Mouse (Mus musculus) heart, adult 18-20 months (tissue): Measurements from ENCODE around the gene Fhl1. TPM values are rescaled to one million over a fixed set of nuclear protein-coding genes. Genes with fewer than 3 reads are reported as not detected.
A peak's percentile ranks its signal among the peaks of the same experiment; 100 is the strongest.

ENCODE experiments used
- DNase-seq, 2 experiments: peaks; one replicate each; pipeline ENCODE4 v3.0.0; 2021 to 2022; ENCODE audit warnings: mixed read lengths in 1 of 2
- long read RNA-seq, 2 experiments: library from polyadenylated mRNA; stranded (forward); transcript quantifications; one replicate each; pipeline ENCODE4 v2.0.0; 2021
- total RNA-seq, 2 experiments: library from RNA; stranded (reverse); gene quantifications; 2 replicates each; pipeline ENCODE4 v1.2.3; 2021

Gene Fhl1
- 100 to 1,000 TPM; 118 to 138 TPM for total RNA-seq
- long read RNA-seq, experiment 1, transcript Fhl1-201 (7 exons, 2,356 nt) = major isoform, 10 of 52 reads
- long read RNA-seq, experiment 1, partial matches to known transcripts = 5 of 52 reads
- long read RNA-seq, experiment 1, other reads (novel, unspliced or antisense) = 32 of 52 reads
- long read RNA-seq, experiment 2, partial matches to known transcripts = 2 of 11 reads
- long read RNA-seq, experiment 2, other reads (novel, unspliced or antisense) = 6 of 11 reads

DNA sequence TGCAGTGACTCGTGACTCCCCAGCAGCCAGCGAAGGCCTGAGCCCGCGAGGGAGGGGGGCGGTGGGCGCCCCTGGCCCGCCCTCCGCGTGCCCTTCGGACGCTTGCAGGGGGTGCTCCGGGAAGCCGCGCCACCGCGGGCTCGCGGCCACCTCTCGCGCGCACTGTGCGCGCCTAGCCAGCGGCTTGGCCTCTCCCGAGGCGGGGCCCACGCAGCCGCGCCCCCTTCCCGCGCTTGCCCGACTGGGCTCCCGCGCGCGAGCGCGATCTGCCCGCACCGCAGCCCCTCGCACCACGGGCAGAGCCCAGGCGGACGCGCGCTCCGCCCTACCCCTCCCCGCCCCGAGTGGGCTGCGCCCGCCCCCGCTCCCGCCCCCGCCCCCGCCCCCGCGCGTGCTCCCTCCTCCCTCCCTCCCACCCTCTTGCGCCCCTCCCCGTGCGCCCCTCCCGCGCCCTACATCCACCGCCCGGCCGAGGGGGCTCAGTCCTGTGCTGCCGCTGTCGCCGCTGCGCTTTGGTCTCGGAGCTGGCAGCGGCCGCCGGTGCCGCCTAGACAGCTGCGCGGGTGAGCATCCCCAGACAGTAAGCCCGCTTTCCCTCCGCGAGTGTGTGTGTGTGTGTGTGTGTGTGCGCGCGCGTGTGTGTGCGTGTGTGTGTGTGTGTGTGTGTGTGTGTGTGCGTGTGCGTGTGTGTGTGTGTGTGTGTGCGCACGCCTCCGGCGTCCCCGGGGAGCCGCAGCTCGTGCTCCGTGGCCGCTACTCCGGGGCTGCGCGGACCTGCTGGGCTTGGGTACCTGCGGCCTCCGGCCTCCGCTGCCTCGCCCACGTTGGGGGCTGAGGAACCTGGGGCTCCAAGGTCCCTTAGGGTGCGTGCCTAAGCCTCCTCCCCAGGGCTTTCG lies at the start of gene Fhl1:
Gene Fhl1, plus strand, starts transcription at position 482 of the 896 bp plus-strand sequence.
- peak; percentile 70 to 80 for DNase-seq

DNA sequence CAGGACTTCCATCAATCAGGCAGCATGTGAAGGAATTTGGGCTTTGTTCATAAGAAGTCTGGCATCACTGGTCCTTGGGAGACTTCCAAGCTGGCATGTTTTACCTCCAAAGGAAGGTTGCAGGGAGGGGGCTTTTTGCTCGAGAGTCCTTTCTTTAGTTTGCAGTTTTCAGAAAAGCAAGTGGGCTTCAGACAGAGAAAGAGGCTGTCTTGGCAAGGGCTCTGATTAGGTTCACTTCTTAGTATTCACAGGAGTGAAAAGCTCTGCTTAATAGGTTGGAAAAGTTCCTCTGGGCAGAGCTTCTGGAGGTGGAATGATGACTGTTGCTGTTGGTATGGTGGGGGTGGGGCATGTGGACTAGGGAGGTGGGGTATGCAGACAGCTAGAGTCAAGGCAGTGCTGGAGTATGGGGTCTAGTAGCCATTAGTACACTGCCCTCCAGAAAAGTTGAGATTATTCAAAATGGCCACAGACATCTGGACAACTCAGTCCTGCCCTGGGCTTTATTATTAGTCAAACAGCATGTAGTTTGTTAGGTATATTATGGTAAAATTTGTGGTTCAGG lies 49.3 kb upstream of the Fhl1 start:
- no peak for DNase-seq

DNA sequence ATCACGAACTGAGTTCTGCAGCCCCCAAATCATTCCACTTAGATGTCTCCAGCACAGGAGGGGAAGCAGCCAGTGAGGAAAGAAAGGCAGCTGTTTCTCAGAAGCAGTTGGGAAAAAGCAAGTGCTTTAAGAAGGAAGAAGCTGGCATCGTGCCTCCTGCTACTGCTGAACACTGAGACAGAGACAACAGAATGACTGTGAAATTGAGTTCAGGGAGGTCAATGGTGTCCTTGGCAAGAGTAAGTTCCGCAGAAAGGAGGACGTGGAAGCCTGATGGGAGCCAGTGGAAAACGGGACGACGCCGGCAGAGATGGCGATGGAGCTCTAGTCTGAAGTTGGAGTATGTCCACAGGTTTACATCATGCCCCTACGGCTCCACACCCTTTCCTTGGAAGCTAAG lies 48.1 kb upstream of the Fhl1 start:
- DNase-seq = peak; percentile 36 to 49

DNA sequence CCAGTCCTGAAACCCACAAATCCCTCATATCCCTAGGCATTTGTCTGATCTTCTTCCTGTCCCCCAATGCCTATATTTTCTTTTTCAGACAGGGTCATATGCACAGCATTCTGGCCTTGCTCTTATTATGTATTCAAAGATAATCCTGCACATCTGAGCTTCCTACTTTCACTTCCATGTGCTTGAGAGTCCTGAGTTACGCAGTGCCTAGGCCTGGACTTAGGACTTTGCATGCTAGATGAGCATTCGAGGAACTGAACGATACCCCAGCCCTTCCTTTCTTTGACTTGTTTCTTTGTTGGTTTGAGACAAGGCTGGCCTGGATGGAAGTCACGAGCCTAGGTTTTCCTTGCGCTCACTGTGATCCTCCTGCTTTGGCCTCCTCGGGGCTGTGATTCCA lies 39.0 kb upstream of the Fhl1 start:
- no peak for DNase-seq

DNA sequence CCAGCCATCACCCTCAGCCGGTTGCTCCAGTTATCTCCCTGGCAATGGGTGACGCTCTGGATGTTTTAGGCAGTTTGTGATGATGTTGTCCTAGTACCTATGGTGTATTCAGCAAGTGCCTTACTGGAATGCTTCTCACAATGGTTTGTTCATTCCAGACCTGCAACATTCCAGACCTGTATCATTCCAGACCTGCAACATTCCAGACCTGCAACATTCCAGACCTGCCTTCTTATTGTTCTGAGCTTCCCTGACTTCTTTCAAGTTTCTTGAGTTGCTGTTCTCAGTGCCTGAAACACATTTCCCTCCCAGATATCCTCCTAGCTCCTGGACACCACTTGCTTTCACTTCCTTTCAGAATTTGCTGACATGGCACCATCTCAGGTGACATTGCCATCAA lies 37.0 kb upstream of the Fhl1 start:
- no peak for DNase-seq

DNA sequence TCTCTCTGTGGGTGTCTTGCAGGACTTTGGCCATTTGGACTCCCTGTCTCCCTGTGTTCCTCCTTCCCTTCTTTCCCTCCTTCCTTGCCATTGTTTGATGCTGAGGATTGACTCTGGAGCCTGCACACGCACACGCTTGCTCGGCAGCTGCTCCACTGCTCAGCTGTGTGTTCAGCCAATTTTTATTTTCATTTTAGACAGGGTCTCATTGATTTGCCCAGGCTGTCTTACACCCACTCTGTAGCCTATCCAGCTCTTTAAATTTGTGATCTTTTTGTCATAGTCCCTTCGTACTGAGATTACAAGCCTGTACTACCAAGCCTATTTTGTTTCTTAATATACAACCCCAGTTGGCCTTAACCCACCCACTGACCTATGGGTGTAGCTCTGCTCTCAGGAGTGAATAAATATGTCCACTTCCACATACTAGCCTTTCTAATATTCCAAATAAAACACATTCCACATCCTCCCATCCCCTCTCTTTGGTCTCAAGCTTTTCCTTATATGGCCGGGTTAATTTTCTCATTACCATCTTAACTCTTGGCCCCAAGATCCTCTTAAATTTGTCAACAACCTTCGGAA lies 34.3 kb upstream of the Fhl1 start:
- no peak for DNase-seq

DNA sequence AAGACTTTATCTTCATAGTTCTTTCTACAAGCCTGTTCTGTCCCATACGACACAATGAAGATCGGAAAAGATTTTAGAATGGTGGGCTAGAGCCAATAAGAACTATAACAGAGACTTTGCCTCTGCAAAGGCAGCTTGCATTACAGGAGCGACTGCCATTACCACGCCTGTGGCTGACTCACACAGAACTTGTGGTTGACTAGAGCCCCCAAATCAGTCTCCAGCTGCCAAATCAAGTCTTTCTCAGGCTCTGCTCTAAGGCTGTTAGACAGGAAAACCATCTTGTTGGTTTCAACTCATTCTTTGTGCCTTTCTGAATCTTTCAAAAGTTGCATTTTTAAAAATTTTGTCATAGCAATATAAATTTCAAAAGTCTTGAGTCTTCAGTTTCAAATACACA lies 33.7 kb upstream of the Fhl1 start:
- no peak for DNase-seq

DNA sequence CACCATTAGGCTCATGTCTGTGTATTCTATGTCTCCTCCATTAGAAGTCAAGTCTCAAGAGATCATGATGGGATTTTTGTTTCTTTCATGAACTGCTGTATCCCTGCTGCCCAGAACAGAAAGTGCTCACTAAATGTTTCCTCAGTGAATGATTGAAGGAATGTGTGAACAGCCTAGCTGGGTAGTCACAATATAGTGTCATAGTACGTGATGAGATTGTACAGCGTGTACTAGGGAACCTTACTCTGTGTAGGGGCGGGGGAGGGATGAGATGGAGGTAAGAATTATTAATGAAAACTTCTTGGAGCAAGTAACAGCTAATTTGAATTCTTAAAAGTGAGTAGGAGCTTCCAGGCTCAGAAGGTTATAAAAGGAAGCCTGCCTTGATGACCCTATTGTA lies 30.3 kb upstream of the Fhl1 start:
- DNase-seq = no peak

DNA sequence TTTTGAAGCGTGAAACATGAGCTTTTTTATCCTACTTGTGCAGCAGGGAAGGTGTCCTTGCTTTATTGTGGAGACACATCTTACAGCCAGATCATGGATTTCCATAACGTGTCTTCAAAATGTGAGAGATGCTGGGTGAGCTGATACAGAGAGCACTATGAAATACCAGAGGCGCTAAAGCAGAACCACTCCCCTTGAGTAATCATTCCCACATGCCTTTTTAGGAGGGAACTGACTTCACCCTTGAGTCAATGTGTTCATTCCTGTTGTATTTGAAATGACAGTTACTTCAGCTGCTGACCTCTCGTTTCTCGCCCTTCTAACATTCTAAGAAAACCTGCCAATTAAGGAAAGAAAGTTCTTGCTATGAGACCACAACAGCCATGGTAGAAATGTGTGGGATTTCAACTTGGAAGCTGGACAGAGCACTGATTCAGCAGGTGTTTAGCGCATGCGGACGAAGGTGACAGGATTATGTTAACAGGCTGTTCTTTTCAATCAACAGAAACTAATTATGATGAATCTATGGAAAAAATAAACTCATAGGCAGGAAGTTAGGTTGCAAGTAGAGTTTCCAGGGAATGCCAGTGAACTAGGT lies 27.5 kb upstream of the Fhl1 start:
- DNase-seq = no peak

DNA sequence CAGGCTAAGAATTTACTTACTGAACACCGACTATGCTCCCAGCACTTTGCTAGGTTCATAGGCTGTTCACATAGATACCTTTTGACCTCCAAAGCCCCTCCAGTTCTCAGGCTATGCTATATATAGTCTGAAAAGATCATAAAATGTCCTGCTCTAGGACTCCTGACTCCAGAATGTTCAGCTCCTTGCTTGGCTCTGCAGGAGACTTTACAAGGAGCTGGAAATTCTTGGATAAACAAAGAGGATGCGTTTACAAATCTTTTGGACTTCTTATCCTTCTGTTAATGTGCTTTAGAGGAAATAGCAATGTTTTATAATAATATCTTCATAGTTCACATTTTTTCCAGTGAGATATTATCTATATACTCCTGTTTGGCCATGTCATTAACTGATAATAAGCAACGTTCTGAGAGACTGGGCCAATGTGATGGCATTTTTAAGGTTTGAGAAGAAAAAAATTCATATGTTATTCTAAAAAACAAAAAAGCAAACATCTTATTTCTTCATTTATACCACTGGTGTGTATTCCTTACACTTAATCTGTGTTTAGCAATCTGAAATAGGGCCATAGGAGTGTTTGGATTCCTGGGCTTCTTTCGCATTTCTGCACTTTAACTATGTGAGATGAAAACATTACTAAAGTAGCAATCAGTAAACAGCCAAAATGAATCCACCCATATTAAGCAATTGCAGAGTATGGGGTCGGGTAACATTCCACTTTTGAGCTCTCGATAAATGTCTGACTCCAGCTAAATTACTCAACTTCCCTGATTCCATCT lies 22.8 kb upstream of the Fhl1 start:
- DNase-seq = no peak

DNA sequence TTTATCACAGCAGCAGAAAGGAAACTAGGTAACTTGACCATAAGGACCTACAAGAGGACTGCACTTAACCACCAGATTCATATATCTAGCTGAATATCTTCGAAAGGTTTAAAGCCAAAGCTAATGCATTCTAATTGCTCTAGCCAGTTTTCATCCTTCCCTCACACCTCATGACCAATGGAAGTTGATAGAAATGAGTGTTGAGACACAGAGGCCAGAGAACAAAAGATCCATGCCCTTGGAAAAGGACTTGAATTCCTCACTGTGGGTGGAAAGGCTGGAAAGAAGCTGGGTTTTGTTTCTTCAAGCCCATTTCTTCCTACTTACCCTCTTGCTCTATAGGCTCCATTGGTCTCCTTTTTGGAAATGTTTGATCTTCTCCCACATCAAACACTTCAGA lies 21.1 kb upstream of the Fhl1 start:
- no peak for DNase-seq

DNA sequence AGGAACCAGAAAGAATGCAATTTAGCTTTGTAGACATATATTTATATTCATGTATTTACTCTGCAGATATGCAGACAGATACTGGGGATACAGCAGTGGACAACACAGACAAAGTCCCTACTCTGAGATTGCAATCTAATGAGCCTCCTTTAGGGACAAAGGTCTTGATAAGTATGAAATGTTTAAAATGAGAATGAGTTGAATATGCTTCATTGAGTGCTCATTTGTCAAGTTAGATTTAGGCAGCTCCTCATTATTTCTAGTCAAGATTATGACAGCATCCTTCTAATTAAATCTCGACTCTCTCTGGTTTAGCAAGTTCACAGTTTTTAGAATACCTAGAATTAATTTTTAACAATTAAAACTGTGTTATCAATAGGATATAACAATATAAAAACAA lies 18.9 kb upstream of the Fhl1 start:
- DNase-seq = no peak

DNA sequence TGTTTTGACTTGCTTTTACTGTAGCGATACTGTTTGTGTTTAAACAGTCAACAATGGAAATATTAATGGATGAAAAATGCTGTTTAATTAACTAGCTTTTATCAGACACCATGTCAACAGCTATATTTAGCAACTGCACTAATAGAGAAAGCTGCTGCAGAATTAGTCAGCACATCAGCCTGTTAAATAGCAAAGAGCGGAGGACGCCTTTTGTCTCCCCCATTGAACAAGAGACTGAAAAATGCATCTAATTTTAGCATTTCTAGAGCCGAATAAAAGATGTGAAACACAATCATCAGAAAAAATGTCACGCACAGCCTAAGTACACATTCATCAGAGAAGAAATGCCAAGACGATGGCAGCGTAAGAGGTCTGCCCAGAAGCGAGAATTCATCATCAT lies 9.0 kb upstream of the Fhl1 start:
- no peak for DNase-seq

DNA sequence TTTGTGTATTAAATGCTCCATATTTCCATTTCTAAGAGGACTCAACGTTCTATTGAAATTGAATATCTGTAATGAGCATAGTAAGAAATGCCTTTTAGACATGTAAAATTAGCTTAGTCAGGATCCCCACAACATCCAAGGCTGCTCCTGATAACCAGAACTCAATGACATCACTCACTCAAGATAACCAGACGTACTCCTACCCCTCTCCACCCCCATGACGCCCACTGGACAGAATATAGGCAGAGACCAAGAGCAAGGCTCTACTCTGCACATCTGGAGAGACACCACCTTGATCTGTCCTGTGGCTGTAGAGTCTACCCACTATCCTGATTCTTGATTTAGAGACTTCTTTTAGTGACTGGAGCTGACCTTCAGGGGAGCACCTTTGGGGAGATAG lies 3.1 kb upstream of the Fhl1 start:
- DNase-seq = no peak

DNA sequence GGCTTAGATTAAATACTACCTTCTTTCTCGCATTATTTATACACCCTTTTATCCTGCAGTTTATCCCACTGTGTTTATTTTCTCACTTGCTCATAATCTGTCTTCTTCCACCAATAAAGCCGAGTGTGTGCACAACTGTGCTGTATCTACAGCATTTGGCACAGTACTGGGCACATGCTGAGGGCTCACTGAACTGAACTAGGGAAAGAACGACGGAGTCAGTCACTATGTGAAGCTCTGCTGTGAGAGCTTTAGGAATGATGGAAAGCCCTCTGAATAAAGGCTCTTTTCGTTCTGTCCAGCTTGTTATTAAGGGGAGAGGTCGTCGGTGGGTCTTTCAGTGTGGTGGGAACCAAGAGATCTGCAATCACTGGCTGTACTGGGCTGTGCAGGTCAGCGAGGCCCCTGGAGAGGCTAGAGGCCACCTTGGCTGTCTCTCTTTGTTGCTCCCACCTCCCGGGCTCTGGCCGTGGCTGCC lies 720 bp upstream of the Fhl1 start:
- DNase-seq = no peak

DNA sequence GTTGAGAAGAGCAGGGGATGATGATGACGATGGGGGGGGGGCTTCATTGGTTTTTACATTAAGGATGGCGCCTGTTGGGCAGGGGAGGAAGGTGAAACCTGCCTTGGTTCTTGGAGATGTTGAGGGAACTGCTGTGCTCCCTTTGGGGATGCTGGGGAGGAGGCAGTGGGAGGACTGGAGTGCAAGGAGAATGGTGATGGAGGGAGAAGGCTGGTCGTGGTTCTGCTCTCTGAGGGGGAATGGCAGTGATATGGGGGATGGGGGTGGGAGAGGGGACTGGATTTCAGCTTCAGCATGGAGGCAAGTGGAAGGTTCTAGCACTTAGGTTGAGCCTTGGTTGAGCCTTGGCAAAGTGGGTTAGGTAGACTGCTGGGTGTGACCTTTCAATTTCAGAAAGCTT lies 814 bp downstream of the Fhl1 start:
- DNase-seq = no peak

DNA sequence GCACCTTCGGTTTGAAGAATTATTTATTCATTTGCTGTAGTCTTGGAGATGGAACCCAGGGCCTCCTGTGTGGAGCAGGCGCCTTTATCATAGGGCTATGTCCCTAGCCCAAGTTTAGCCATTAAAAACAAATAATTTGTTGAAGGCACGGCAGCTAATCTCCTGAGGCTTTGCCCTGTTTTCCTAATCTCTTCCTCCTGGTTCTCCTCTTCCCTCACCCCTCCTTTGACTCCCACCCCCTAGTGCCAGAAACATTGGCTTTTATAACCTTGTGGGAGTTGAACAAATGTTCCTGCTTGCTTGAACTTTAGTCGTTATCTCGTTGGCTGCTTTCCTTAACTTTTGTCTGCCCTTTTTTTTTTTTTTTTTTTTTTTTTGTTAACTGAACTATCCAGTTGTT lies 2.8 kb downstream of the Fhl1 start:
- peak; percentile 41 to 71 for DNase-seq

DNA sequence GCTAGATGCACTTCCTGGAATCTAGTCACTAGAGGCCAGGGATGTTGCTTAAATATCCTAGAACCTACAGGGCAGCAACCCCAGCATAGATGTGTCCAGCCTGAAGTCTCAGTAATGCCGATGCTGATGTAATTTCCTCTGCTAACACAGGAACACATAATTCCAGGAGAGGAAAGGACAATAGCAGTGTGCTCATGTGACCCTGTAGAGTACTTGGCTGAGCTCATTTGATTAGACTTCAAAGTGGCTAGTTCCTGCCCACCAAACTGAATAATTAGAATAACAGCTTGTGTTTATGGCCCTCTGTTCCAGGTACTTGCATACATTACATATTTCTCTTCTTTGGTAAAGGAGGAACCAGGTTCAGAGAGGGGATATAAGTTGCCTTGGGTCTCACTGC lies 4.6 kb downstream of the Fhl1 start:
- peak in 1 of 2 experiments; percentile 41 for DNase-seq

DNA sequence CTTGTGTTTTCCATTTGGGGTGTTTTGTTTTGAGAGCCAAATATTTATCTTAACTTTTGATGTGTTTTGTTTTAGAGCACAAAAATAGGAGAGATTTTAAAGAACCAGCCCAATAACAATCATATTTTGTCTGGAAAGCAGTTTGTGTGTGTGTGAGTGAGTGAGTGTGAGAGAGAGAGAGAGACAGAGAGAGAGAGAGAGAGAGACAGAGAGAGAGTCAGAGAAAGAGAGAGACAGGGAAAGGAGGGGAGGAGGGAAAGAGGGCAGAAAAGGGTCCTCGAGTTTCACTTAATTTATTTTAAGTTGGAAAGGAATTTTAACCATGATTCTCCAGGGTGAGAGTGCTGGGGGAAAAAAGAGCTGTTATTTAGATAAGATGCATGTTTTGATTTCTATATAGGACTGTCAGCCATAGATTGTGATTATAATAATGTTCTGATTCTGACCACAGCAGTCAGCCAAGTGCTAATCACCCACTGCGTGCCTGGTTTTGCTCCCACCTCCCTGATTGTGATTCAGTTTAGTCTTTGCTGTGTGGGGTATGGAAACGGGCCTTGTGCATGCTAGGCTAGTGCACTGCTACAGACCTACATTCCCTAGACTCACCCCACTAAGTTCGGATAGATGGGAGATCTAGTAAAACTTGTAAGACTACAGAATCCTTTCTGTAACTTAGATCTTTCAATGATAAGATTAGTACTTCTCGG lies 6.4 kb downstream of the Fhl1 start:
- no peak for DNase-seq

DNA sequence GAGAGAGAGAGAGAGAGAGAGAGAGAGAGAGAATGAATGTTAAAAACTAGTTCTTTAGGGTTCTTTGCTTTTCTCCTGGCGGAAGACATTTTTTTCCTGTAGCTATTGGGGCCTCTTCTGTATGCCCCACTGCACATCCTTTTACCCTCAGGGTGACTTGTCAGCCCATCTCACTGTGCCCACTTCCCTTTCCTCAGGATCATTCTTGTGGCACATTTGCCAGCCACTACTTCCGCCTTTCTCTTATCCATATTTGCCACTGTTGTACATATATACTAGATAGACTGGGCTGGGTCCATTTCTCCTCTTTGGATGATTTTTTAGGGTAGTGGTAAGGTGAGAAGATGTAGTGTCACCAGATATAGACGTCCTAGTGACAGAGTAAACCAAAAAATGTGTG lies 9.8 kb downstream of the Fhl1 start:
- no peak for DNase-seq

DNA sequence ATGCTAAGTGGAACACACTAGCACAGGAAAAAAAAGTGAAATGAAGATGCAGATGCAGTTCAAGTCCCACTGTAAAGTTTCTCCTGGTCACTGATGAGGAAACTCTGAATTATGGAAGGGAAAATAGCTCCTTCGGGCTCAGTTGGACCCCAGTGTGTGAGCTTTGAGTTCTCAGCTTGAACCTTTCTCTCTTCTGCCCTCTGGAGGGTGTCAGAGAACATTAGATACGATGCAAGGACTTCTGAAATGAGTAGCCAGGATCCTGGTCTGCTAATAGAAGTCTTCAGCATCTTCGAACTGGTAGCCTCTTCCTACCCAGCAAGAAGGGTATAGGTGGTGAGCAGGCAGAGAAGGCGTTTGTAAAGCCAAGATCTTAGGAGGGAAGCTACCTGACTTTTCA lies 19.9 kb downstream of the Fhl1 start:
- no peak for DNase-seq
